Mouse (Mus musculus) subcutaneous adipose tissue, adult 2 months (tissue): Measurements from ENCODE around the gene Gpx1. TPM values are rescaled to one million over a fixed set of nuclear protein-coding genes. Genes with fewer than 3 reads are reported as not detected.

ENCODE experiments used
- polyA plus RNA-seq: library from polyadenylated mRNA; depleted of rRNA; stranded (reverse); fragments of >200 nt; gene quantifications from 2 replicates; pipeline ENCODE4 v1.2.3, GENCODE M21; 2012; ENCODE audit warnings: low replicate concordance; rRNA removed

Gene Gpx1
- 1,212 and 1,799 TPM in 2 replicates for polyA plus RNA-seq

DNA sequence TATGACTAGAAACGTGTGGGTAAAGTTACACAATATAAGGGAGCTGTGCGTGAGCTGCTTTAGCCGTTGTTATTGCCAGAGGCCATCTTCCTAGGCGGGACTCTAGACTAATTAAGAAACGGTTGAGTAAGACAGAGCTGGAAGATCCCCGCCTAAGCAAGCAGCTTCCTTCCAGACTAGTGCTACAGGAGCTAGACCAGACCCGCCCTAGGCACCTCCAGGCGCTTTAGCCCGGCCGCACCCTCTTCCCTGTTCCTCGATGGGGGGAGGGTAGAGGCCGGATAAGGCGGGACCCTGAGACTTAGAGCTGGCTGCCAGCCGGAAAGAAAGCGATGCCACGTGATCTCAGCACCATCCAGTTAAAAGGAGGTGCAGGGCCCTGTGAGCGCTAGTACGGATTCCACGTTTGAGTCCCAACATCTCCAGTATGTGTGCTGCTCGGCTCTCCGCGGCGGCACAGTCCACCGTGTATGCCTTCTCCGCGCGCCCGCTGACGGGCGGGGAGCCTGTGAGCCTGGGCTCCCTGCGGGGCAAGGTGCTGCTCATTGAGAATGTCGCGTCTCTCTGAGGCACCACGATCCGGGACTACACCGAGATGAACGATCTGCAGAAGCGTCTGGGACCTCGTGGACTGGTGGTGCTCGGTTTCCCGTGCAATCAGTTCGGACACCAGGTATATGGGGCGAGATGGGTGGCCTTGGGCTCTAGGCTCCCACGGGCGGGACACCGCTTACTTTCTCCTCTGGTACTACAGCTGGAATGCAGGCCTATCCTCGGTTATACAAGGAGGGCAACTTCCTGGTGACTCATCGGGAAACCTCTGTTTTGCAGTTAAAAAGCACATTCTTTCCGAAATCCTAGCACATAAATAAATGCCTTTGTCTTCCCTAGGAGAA is at the start of gene Gpx1:
TSS of gene Gpx1 (plus strand) at position 18 of the 896 bp plus-strand sequence.

GRCm38 (mm10) chr9:108290016-108290750 is 48.5 kb upstream of the Gpx1 start, which contains the start of gene Nicn1:
TSS of gene Nicn1 (plus strand) at chr9:108290429.

GRCm38 (mm10) chr9:108296453-108297355 is 42.0 kb upstream of the Gpx1 start, which contains the start of gene Amt:
TSS of gene Amt (plus strand) at chr9:108296853.

DNA sequence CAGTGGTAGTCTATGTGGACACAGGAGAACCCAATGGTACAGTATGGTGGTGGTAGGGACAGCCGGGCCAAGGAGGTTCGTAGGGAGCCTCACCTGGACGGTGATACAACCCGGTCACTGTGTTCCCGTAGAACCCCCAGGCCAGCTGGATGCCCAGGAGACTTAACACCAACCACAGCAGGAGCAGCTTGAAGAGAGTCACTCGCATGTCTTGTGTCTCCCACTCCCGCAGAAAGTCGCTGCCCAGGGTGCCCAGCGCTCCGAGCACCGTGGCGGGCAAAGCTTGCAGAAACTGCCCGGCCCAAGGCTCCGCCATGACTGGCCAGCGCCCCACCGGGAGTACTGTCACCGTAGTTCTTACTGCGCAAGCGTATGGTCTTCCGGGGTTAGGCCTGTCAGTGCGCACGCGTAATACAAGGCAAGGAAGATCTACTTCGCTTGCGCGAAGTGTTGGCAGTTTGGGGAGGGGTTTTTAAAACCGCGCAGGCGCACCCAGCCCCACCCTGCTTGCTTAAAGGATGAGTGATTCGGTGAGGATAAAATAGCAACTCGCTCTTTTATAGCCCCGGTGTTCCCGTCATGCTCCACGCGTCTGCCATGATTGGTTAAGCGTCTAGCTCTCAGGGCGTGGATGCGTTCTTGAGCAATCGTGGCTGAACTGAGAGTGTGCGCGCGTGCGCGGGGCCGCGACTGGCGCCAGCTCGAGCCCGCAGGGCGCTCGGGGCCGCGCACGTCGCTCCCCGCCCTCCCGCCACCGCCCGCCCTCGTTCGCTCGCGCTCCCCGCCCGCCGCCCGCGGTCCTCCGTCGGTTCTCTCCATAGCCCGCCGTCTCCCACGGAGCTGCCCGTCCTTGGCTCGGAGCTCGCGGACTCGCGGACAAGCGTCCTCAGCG is 32.8 kb upstream of the Gpx1 start, which contains the start of the genes Rhoa and Tcta:
TSS of gene Rhoa (plus strand) at position 501 of the 892 bp plus-strand sequence.
TSS of gene Tcta (minus strand) at position 532 of the 892 bp plus-strand sequence.

GRCm38 (mm10) chr9:108347540-108348289 is 9.0 kb downstream of the Gpx1 start, which contains the start of gene Usp4:
TSS of gene Usp4 (plus strand) at chr9:108347853.

Other genes with a start within 250 kb of the Gpx1 start
- gene Apeh, start 244.3 kb upstream of the Gpx1 start, polyA plus RNA-seq, result 101 and 116 TPM in 2 replicates
- 0.29 and 1.1 TPM in 2 replicates for gene Bsn, start 148.5 kb upstream of the Gpx1 start, polyA plus RNA-seq
- 65.0 and 108 TPM in 2 replicates for gene Dag1, start 74.9 kb upstream of the Gpx1 start, polyA plus RNA-seq
- gene Nicn1, start 48.5 kb upstream of the Gpx1 start, polyA plus RNA-seq, result 32.6 and 34.7 TPM in 2 replicates
- gene Amt, start 42.0 kb upstream of the Gpx1 start, polyA plus RNA-seq, result 6.7 and 22.0 TPM in 2 replicates
- 192 and 239 TPM in 2 replicates for gene Rhoa, start 32.8 kb upstream of the Gpx1 start, polyA plus RNA-seq
- gene Tcta, start 32.7 kb upstream of the Gpx1 start, polyA plus RNA-seq, result 59.0 and 105 TPM in 2 replicates
- 82.2 and 92.5 TPM in 2 replicates for gene Usp4, start 8.9 kb downstream of the Gpx1 start, polyA plus RNA-seq
- gene 1700102P08Rik, start 53.9 kb downstream of the Gpx1 start, polyA plus RNA-seq, result 0.21 and 0.27 TPM in 2 replicates
- gene Ccdc36, start 89.6 kb downstream of the Gpx1 start, polyA plus RNA-seq, result 0.10 TPM in 1 of 2 replicates, not detected in the other
- not detected in 2 replicates for gene BC048562, start 97.6 kb downstream of the Gpx1 start, polyA plus RNA-seq
- 20.4 and 34.4 TPM in 2 replicates for gene Ccdc71, start 121.6 kb downstream of the Gpx1 start, polyA plus RNA-seq
- gene Klhdc8b, start 122.7 kb downstream of the Gpx1 start, polyA plus RNA-seq, result 70.2 and 91.7 TPM in 2 replicates
- gene Lamb2, start 140.8 kb downstream of the Gpx1 start, polyA plus RNA-seq, result 223 and 264 TPM in 2 replicates
- 179 and 216 TPM in 2 replicates for gene Usp19, start 151.7 kb downstream of the Gpx1 start, polyA plus RNA-seq
- 172 and 318 TPM in 2 replicates for gene Qars, start 168.8 kb downstream of the Gpx1 start, polyA plus RNA-seq
- gene Qrich1, start 177.9 kb downstream of the Gpx1 start, polyA plus RNA-seq, result 93.6 and 129 TPM in 2 replicates
- gene Impdh2, start 221.4 kb downstream of the Gpx1 start, polyA plus RNA-seq, result 48.0 and 173 TPM in 2 replicates
- 38.3 and 48.7 TPM in 2 replicates for gene Ndufaf3, start 228.5 kb downstream of the Gpx1 start, polyA plus RNA-seq
- 120 and 203 TPM in 2 replicates for gene Dalrd3, start 231.0 kb downstream of the Gpx1 start, polyA plus RNA-seq
- 41.1 and 162 TPM in 2 replicates for gene Wdr6, start 239.8 kb downstream of the Gpx1 start, polyA plus RNA-seq